Mouse (Mus musculus): ENCODE results near the gene Vmn1r239-ps.
"Not testable (repeated sequence)": the region's sequence is repeated elsewhere in the genome, so short reads cannot be mapped to it uniquely, and the experiment has no call there.

Gene Vmn1r239-ps

DNA sequence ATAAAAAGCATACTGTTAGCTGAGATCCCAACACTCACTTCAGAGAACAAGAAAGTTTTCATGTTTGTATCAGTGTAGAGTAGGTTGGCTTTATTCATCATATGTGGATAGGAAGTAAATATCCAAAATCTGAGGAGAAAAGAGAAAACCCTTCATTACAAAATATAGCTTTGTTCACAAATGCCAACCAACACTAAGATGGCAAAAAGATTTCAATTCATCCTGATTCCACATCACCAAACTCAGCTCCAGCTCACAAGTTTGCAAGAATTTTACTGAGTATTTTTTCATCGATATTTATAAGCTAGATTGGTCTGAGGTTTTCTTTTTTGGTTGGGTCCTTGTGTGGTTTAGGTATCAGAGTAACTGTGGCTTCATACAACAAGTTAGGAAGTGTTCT is at the start of gene Vmn1r239-ps:
Vmn1r239-ps (minus strand) TSS at position 101 of the 400 bp plus-strand sequence.
- DNase-seq (ENCODE audit: low read depth, low spot score): not testable (repeated sequence)

GRCm38 (mm10) chrX:147489551-147489950 is 36.0 kb upstream of the Vmn1r239-ps start:
- no peak for DNase-seq (ENCODE audit: low read depth, low spot score)

DNA sequence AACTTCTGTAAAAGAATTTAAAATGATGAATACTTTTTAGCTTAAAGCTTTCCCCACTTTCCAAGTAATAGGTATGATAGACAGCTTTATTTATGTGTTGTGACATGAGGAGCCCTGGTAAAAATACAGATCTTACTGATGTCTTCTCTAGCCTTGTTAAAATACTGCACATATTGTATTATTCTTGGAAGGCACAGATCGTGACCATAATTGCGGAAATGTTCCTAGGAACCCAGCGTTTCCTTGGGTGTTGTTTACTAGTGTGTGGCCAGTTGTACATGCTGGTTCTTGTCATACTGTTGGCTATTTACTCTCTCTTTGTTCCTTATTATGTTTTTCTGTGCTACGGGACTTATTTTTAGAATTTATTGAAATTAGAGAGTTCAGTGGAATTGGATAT is 10.1 kb downstream of the Vmn1r239-ps start:
- no peak for DNase-seq (ENCODE audit: low read depth, low spot score)

DNA sequence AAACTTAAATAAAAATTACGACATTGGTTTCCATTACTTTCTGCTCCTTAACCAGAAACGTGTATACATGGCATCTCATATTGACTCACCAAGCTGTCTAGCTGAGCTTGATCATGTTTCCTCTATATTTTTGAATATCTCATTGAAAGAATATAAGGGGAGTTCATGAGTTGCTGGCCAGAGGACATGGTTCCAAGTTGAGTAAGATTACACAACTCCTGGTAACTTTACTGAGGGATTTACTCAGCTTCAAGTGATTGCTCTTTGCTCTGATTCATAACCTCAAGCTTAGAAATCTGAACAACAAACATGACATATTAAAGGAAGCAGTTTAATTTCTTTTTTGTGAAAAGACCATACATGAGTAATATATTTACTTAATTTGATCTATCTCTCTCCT is 18.1 kb downstream of the Vmn1r239-ps start:
- DNase-seq (ENCODE audit: low read depth, low spot score): no peak

- no peak for DNase-seq (ENCODE audit: low read depth, low spot score)
Measured at GRCm38 (mm10) chrX:147429753-147430152, 23.8 kb downstream of the Vmn1r239-ps start.

GRCm38 (mm10) chrX:147429129-147429528 is 24.4 kb downstream of the Vmn1r239-ps start, which contains the start of gene Il13ra2:
Gene Il13ra2 (minus strand): TSS chrX:147429192.
- no peak for DNase-seq (ENCODE audit: low read depth, low spot score)
